Mouse (Mus musculus) adrenal gland, postnatal 36 days (tissue): Measurements from ENCODE around the gene Elmo1. TPM values are rescaled to one million over a fixed set of nuclear protein-coding genes. Genes with fewer than 3 reads are reported as not detected.
A peak's percentile ranks its signal among the peaks of the same experiment; 100 is the strongest.

Experiments
- DNase-seq, 2 experiments: peaks; one replicate each; pipeline ENCODE4 v3.0.0; 2021; ENCODE audit warnings: mixed read lengths in 1 of 2
- total RNA-seq, 2 experiments: library from RNA; stranded (reverse); gene quantifications; 2 replicates each; pipeline ENCODE4 v1.2.3; 2021

Elmo1 gene
- total RNA-seq, 2 experiments from 2014 or later, result 13.0 to 16.5 TPM

DNA sequence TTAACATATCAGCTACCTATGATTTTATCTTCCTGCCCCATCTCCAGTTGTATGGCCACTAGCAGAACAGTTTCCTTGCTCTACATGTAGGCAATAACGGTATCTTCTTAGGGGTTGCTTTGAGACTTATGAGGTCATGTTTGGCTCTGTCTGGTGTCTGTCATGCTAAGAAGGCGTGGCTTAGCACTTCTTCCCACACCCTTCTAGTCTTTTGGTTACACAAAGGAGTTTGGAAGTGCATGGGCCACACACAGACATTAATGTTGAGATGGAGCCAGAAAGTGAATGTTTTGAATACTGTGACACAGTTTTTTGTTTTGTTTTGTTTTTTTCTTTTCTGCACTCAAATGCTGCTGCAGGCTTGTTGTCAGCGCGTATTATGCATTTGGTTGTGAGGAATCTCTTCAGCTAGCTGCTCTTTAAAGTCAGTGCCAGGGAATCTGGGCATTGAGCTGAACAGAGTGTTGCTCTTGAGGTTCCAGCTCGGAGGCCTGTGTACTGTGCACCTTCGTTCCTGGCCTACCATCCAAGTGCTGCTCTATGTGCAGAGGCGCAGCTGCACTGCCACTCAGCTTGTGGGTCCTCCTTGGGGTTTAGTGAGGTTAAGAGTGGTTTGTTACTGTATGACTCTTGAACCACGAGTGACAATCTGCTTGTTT, 31.1 kb downstream of the Elmo1 start:
- no peak for DNase-seq

DNA sequence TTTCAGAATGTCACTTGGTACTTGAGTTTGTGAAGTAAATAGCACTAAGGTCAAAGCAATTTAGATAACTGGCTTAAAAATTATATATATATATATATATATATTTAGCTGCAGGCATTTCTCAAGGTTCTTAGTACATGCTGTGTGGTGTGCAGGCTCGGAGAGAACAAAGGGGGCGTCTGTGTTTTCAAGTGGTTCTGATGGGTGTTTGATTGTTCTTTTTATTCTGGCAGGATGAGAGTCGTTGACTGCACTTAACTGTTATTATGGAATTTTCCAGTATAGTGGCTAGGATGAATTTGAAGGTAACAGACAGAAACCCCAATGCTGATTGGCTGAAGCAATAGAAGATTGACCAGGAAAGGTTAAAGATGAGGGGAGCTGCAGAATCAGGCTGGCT, 33.6 kb downstream of the Elmo1 start:
- no peak for DNase-seq

GRCm38 (mm10) chr13:20124965-20125364, 34.6 kb downstream of the Elmo1 start:
- no peak for DNase-seq

DNA sequence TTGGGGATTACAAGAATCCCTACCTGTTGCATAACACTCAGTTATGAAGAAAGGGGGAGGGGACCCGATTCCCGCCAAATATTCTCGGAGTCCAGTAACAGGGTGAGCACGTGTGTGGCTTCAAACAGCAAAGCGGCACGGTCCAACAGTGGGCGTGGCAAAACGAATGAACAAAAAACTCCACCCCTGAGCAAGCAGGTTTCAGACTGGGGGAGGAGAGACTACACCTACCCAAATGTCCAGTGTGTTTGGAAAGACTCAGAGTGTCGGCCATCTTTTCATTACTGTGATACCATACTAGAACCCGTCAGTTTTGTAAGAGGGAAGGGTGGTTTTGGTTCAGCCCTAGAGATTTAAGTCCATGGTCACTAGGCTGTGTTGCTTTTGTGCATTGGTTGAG, 35.4 kb downstream of the Elmo1 start:
- DNase-seq, result no peak

GRCm38 (mm10) chr13:20127553-20127952, 37.2 kb downstream of the Elmo1 start:
- DNase-seq, result no peak

- no peak for DNase-seq
Observed at GRCm38 (mm10) chr13:20128097-20128496, 37.7 kb downstream of the Elmo1 start.

- no peak for DNase-seq
Observed at GRCm38 (mm10) chr13:20130731-20131130, 40.3 kb downstream of the Elmo1 start.

DNA sequence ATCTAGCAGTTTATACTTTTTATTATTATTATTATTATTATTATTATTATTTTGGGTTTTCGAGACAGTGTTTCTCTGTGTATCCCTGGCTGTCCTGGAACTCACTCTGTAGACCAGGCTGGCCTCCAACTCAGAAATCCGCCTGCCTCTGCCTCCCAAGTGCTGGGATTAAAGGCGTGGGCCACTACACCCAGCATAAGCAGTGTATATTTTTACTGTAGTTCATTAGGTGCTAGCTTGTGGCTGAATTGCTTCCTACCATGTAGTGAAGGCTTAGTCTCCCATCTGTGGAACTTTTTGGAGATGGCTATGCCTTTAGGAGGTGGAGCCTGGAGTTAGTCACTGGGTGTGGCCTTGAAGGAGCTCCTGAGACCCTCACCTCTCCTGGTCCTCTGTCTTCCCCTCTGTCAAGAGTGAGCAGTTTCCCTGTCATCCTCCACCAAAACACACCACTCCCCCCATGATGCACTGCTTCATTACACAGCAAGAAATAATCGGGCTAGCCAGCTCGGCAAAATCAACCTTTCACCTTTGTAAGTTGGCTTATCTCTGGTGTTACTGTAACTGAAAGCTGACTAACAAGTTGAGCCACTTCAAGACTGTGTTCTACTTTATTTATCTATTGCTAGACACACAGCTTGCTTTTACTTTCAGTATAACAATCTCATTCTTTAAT, 41.1 kb downstream of the Elmo1 start:
- no peak for DNase-seq

DNA sequence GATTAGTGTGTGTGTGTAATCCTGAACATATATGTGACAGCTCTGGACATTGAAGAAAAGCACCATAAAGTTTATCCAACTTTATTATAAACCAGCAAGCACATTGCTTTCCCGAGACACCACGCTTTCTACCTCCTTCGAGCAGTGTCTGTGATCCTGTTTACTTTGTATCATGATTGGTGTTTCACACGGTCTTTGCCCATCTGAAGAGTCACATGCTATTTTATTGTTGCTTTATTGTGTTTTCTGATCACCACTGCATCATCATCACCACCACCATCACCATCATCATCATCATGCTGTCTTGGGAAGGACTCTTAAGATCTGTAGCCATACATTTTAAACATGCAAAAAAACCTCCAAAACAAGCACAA, 41.6 kb downstream of the Elmo1 start:
- DNase-seq, result no peak

- peak; percentile 14 to 61 for DNase-seq
Observed at GRCm38 (mm10) chr13:20133602-20134394, 43.4 kb downstream of the Elmo1 start.

DNA sequence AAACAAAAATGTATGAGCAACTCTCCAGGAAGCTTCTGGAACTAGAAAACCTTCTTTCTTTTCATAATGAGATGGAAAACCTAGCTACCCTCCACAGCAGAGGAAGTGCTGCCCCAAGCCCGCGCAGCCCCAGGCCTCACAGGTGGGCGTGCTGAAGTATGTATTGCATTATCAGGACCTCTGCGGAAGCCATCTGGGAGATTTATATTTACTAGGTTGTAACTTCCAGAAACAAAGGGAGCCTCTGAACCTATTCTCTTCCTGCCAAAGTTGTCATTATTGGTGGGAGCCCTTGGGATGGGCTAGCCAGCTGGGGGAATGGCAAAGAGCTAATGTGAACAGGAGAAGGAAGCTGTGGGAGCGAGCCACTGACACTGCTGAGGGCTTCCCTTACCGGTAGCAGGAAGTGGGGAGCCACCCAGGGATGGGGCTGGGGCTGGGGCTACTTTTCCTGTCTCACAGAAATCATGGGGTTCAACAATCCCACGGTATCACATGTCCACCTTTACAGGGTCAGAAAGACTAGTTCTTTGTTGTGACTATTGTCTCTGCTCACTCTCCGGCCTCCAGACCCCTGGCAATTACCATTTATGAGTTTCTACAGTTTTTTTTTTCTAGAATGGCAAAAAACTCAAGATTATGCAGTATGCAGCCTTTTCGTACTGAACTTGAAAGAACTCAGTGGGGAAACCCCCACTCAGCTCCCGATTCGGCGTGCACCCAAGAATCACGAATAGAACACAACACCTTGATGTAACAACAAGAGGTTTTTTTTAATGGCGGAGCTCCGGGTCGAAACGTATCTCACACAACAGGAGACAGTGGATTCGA, 44.2 kb downstream of the Elmo1 start:
- DNase-seq, result no peak

DNA sequence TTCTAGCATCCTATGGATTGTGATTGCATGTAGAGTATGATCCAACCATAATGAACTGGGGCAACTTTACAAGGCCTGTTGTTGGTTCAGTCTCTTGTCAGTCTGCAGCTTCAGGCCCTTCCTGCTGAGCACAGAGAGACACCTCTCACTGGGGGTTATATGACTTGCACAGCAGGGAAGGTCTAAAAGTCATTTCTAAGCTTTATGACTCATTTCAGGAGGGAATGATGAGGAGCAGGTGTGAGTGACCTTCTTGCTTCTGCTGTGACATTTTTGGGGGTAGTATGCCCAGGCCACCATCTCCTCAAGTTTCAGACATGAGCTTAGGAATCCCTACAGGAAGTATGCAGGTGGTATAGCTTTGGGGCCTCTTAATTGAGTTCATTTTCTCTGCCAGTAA, 46.4 kb downstream of the Elmo1 start:
- no peak for DNase-seq

DNA sequence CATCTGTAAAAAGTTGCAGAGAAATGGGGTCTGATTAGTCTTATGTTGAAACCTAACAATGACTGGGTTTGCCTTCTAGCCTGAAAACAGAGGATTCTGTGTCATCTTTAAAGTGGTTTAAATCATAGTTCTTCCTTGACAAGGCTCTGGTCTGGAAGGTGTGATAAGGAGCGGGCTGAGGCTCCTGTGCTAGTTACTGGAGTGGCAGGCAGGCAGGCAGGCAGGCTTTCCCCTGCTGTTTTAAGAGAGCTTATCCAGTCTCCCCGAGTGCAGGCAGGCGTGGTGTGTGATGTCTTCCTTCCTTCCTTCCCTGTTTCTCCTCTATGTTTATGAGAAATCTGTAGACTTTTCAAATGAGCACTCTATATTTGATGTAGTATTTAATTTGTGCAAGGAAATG, 48.1 kb downstream of the Elmo1 start:
- DNase-seq, result no peak

- no peak for DNase-seq
Observed at GRCm38 (mm10) chr13:20139060-20139459, 48.7 kb downstream of the Elmo1 start.

- peak in 1 of 2 experiments; percentile 19 for DNase-seq
Observed at GRCm38 (mm10) chr13:20139825-20140665, 49.6 kb downstream of the Elmo1 start.

DNA sequence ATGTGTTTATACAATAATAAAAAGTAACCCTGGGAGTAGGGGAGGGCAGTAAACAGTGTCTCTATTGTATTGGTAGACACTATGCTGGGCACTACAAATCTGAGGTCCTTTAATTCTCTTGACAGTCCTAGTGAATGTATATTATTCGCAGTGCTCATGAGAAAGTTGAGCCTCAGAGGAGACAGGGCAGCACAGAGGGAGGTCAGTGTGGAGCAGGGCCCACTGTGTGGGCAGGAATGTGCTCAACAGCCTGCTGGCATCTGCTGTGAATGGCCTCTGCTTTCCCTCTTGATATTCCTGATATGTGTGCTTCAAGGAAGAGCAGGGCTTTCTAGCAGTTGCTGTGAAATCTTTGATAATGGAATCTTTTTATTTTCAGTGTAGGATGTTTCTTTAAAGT, 52.2 kb downstream of the Elmo1 start:
- DNase-seq, result no peak

DNA sequence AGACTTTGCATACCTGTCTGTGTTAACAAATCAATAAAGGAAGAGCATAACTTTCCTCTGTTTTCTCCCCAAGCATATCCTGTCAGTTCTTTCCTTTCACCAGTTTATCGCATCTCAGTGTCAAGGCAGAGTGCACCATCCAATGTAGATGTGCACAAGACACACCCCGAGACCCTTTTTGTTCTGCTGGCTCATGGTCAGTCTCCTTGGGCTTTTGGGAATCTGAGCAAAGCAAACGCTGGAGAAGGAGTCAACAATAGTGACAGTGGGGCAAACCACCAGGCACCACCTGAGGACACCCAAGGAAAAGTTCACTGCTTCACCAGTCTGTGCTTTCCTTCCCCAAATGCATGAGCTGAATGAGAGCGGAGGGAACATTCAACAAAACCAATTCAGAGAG, 56.5 kb downstream of the Elmo1 start:
- no peak for DNase-seq

DNA sequence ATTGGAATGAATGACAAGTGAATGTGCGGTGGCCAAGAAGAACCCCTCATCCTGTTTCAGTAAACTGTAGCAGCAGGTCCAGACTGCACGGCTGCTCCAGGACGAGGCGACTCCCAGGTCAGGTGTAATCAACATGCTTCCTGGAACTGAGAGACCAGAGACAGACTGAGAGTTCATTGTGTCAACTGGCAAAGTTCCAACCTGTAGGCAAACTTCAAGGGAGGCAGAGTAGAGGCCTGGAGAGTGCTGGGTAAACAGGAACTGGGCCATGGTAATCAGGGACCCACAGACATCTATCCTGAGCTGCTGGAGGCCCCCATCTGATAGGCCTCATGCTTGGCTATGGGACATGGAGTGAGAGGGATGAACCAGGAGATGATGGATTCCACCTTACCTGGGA, 57.3 kb downstream of the Elmo1 start:
- no peak for DNase-seq

- no peak for DNase-seq
Observed at GRCm38 (mm10) chr13:20150130-20150835, 59.9 kb downstream of the Elmo1 start.

- no peak for DNase-seq
Observed at GRCm38 (mm10) chr13:20151302-20151978, 61.0 kb downstream of the Elmo1 start.
